Mouse (Mus musculus): ENCODE results near the gene Klk4.

DNA sequence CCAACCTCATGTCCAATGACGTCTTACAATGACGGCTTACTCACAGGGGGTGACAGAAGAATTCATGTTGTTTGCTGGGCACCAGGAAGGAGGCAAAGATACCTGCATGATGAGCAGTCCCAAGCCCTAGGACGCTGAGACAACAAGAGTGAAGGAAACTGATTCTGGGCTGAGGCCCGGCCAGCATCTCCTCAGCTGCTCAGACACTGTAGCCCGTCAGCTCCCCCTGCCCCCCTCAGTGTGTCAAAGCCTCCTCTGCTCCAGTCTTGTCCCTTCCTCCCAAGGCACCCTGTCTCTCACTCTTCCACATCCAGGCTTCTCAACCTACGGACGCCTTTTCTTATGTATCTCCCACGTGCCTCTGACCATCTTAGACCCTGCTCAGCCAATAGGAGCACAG, 37.9 kb downstream of the Klk4 start:
- TF ChIP-seq CTCF (IDR thresholded peaks at IDR 0.05; ENCODE audit: extremely low read depth, insufficient read length, insufficient replicate concordance, low read depth, low read length) (no peak), POLR2A (IDR thresholded peaks at IDR 0.05; ENCODE audit: low read depth, low read length) (no peak)
